Mouse (Mus musculus) hindbrain, postnatal 0 days (tissue): ENCODE measurements at regions not wholly inside any gene's neighbourhood (a gene's known extent, or its start where the extent isn't known, plus 50 kb on each side); places are given as distances from the start of the nearest gene placed in this dataset.
A peak's percentile ranks its signal among the peaks of the same experiment; 100 is the strongest.

Experiments used
- ATAC-seq: fragments of 200-750 bp; cut with Nextera tagmentation; 2 replicates; pipeline ENCODE4 v1.8.0; 2017; ENCODE audit warnings: mild to moderate bottlenecking, moderate TSS enrichment, moderate library complexity
- DNase-seq: peaks from one replicate; pipeline ENCODE4 v3.0.0-alpha.2; 2015; ENCODE audit warnings: low spot score
- H3K27ac ChIP-seq: fragments of 300-500 bp; sonication (generic); 2 replicates; pipeline ENCODE4 v1.5.1; 2014; ENCODE audit warnings: mild to moderate bottlenecking
- H3K27me3 ChIP-seq: fragments of 300-500 bp; sonication (generic); 2 replicates; pipeline ENCODE4 v1.6.1; 2014; ENCODE audit warnings: low read length, mixed read lengths; ENCODE audit not compliant: insufficient read depth
- H3K36me3 ChIP-seq: fragments of 300-500 bp; sonication (generic); 2 replicates; pipeline ENCODE4 v1.6.1; 2014; ENCODE audit warnings: low read length, mixed read lengths; ENCODE audit not compliant: insufficient read depth
- H3K4me1 ChIP-seq: fragments of 300-500 bp; sonication (generic); 2 replicates; pipeline ENCODE4 v1.6.1; 2014; ENCODE audit warnings: antibody characterized with exemption, low read length, mixed read lengths; ENCODE audit not compliant: insufficient read depth
- H3K4me2 ChIP-seq: fragments of 300-500 bp; sonication (generic); 2 replicates; pipeline ENCODE4 v1.6.1; 2014; ENCODE audit warnings: low read depth, mild to moderate bottlenecking, low read length, moderate library complexity, mixed read lengths
- H3K4me3 ChIP-seq: fragments of 300-500 bp; sonication (generic); 2 replicates; pipeline ENCODE4 v1.5.1; 2014; ENCODE audit warnings: low read length
- H3K9ac ChIP-seq: fragments of 300-500 bp; sonication (generic); replicated peaks from 2 replicates; pipeline ENCODE4 v1.6.1; 2014; ENCODE audit warnings: mild to moderate bottlenecking, low read length, moderate library complexity, mixed read lengths
- H3K9me3 ChIP-seq: fragments of 300-500 bp; sonication (generic); 2 replicates; pipeline ENCODE4 v1.6.1; 2016; ENCODE audit warnings: low read length, mixed read lengths
- CTCF ChIP-seq: IDR thresholded peaks from 2 replicates; pipeline ENCODE4 v1.5.1; 2016; ENCODE audit warnings: antibody characterized with exemption, control low read depth, low read depth
- WGBS: fragments of 180-500 bp; shearing (Covaris S2); extraction: QIAGEN DNeasy Blood & Tissue Kit; methylation state at CpG from one replicate; pipeline ENCODE4 v1.1.7; 2014; 5-methylcytosine and 5-hydroxymethylcytosine counted together

DNA sequence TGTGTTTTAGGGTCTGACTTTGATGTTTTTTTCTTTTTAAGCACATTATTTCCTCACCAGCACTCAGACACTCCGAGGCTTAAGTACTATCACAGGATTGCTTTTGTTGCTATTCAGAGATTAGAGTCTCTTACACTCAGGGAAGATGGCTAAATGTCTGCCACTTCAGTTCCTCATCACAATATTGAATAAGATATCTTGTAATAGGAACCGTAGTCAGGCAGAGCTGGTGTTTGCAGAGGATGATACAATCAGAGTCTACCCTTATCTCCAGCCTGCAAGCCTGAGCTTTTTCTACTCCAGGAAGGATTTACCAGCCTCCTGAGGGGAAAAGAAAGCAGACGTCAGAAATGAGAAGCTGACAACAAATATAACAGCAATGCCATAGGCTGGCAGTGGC lies 336.3 kb downstream of the Ins1 start:
- H3K4me1 ChIP-seq: no peaks in the 10 kb centered on the region
- TF ChIP-seq CTCF: no peak
- H3K9ac ChIP-seq: no peak overlapping the region
- H3K4me3 ChIP-seq: no peak overlapping the region
- DNase-seq (peak; percentile 3), ATAC-seq (no peak)
- no peak overlapping the region for H3K4me2 ChIP-seq
- H3K27me3 ChIP-seq: no peaks in the 10 kb centered on the region
- WGBS: 31% methylated on average over 3 of the region's 3 CpGs
- H3K9me3 ChIP-seq: no peaks in the 10 kb centered on the region
- H3K27ac ChIP-seq: no peak overlapping the region
- no peaks in the 10 kb centered on the region for H3K36me3 ChIP-seq

DNA sequence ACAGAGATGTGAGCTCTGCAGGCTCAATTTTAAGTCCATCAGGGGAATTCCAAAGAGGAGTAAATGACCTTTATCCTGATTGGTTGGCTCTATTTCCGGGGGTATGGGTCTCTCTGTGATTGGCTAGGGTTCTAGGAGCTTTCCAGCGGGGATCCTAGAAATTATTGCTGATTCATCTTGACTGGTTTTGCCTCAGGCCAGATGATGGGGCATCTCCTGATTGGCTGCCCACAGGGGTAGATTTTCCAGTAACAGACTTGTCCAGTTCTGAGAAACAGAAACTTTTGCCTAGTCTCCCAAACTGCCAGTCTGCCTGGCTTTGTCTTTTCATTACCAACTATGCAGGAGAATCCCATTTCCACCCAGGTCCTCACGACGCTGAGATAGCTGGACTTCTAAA lies 301.3 kb downstream of the Ins1 start:
- TF ChIP-seq CTCF: no peak
- ATAC-seq: no peak
- Histone ChIP-seq H3K27ac (no peak overlapping the region), H3K4me3 (no peak overlapping the region), H3K9me3 (no peaks in the 10 kb centered on the region), H3K27me3 (no peaks in the 10 kb centered on the region), H3K36me3 (no peaks in the 10 kb centered on the region), H3K4me1 (no peaks in the 10 kb centered on the region), H3K4me2 (no peak overlapping the region), H3K9ac (no peak overlapping the region)
- WGBS: 81% methylated on average over 4 of the region's 4 CpGs
- DNase-seq: no peak

DNA sequence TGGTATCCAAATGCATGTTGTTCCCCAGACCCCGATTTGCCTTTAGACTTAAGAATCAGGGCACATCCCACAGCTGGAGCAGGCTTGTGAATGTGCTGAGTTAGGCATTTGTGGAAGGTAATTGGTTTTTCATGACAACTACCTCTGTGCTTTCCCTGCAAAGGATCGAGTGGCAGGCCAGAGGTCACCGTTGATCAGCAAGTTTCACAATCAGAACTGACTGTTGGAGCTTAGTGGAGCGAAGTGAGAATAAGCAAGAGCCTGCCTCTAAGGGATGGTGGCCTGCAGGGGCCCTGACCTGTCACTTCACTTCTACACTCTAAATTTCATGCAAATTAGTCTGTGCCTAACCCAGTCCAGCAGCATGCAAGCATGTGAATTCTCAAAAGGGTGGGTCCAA lies 270.7 kb downstream of the Ins1 start:
- WGBS: 23% methylated on average over 4 of the region's 4 CpGs

DNA sequence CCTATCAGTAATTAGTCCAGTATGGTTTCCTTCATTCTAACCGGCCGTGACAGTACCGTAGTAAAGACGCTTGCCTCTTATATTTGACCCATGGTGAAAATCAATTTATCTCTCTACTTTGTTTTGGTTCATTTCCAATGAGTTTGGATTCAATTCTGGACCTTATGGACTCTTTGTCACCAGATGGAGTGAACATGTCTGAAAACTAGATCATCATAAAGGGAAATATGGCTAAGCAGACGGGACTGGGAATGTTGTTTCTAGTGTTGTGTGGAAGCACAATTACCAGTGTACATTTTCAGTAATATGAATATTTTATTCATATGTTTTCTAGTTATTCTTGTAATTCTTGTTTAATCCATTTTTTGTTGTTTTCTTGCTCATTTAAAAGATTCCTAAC lies 261.4 kb downstream of the Ins1 start:
- ATAC-seq: no peak
- Histone ChIP-seq H3K27me3 (no peaks in the 10 kb centered on the region), H3K36me3 (no peaks in the 10 kb centered on the region), H3K9me3 (0 out of 2 replicates have a peak, but pooled peaks cover 4% of the 10 kb centered on the region), H3K9ac (no peak overlapping the region), H3K4me2 (no peak overlapping the region), H3K4me3 (no peak overlapping the region), H3K27ac (no peak overlapping the region), H3K4me1 (no peaks in the 10 kb centered on the region)
- no peak for TF ChIP-seq CTCF
- 86% methylated on average over 5 of the region's 5 CpGs for WGBS
- no peak for DNase-seq

More for the DNA sequence above, 270.7 kb downstream of the Ins1 start:
- H3K4me1 ChIP-seq: no peaks in the 10 kb centered on the region
- no peak for ATAC-seq
- H3K36me3 ChIP-seq: no peaks in the 10 kb centered on the region
- no peak for TF ChIP-seq CTCF
- no peak overlapping the region for H3K4me2 ChIP-seq
- no peak overlapping the region for H3K4me3 ChIP-seq
- no peak overlapping the region for H3K9ac ChIP-seq
- H3K9me3 ChIP-seq: no peaks in the 10 kb centered on the region
- H3K27me3 ChIP-seq: no peaks in the 10 kb centered on the region
- H3K27ac ChIP-seq: no peak overlapping the region
- peak; percentile 13 for DNase-seq

DNA sequence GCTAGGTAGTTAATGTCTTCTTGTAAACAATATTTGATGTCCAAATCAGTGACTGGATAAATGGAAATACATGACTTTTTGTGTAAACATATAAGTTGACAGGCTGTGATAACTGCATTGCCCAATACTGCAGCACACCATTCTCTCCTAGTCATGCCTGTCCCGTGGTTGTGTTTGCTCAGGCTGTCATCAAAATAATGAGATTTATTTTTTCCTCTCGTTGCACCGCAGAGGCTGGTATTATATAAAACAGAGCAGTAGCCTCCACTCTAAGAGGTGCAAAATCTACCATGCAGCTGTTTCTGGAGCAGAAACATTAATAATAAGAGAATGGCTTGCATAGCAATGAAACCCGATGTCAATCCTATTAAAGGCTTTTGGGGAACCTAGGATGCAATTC lies 239.2 kb downstream of the Ins1 start:
- Histone ChIP-seq H3K9me3 (0 out of 2 replicates have a peak, but pooled peaks cover 4% of the 10 kb centered on the region), H3K27ac (no peak overlapping the region), H3K27me3 (no peaks in the 10 kb centered on the region), H3K9ac (no peak overlapping the region), H3K4me3 (no peak overlapping the region), H3K36me3 (no peaks in the 10 kb centered on the region), H3K4me2 (no peak overlapping the region), H3K4me1 (no peaks in the 10 kb centered on the region)
- ATAC-seq (no peak), DNase-seq (no peak)
- 65% methylated on average over 4 of the region's 4 CpGs for WGBS
- no peak for TF ChIP-seq CTCF
